Mouse (Mus musculus) bone marrow, adult 2 months (tissue): ENCODE results near the gene Prr3. TPM values are rescaled to one million over a fixed set of nuclear protein-coding genes. Genes with fewer than 3 reads are reported as not detected.

Experiments used
- H3K27ac ChIP-seq: fragments of 200-500 bp; 2 replicates; pipeline ENCODE4 v1.5.1; 2012; ENCODE audit warnings: low read depth, mild to moderate bottlenecking, control low read depth, inconsistent platforms, low read length; ENCODE audit not compliant: control insufficient read depth, poor library complexity, insufficient read depth
- H3K4me1 ChIP-seq: fragments of 200-500 bp; 2 replicates; pipeline ENCODE4 v1.6.1; 2011; ENCODE audit warnings: low read length; ENCODE audit not compliant: control insufficient read depth, insufficient read depth
- H3K4me3 ChIP-seq: fragments of 200-500 bp; replicated peaks from 2 replicates; pipeline ENCODE3; 2011; ENCODE audit warnings: mild to moderate bottlenecking, low read depth, low read length, control low read depth; ENCODE audit not compliant: control insufficient read depth
- CTCF ChIP-seq: fragments of 200-500 bp; IDR thresholded peaks from 2 replicates; pipeline ENCODE4 v1.5.1; 2011; ENCODE audit warnings: low read length, control low read depth; ENCODE audit not compliant: control insufficient read depth, insufficient read depth
- POLR2A ChIP-seq: fragments of 200-500 bp; IDR thresholded peaks from 2 replicates; pipeline ENCODE4 v1.6.1; 2011; ENCODE audit warnings: low read depth, mild to moderate bottlenecking, control low read depth, low read length, borderline replicate concordance; ENCODE audit not compliant: control insufficient read depth
- WGBS: fragments of 180-500 bp; shearing (Covaris S2); methylation state at CpG from one replicate; pipeline ENCODE4 v1.1.7; 2018; 5-methylcytosine and 5-hydroxymethylcytosine counted together
- polyA plus RNA-seq: library from polyadenylated mRNA; stranded (reverse); fragments of >200 nt; gene quantifications from 2 replicates; pipeline ENCODE4 v1.2.4, GENCODE M21; 2011; ENCODE audit warnings: low replicate concordance; ENCODE audit not compliant: missing spikeins, insufficient read depth, insufficient read length

The Prr3 gene
- polyA plus RNA-seq, 1 experiment: 34.5 TPM

DNA sequence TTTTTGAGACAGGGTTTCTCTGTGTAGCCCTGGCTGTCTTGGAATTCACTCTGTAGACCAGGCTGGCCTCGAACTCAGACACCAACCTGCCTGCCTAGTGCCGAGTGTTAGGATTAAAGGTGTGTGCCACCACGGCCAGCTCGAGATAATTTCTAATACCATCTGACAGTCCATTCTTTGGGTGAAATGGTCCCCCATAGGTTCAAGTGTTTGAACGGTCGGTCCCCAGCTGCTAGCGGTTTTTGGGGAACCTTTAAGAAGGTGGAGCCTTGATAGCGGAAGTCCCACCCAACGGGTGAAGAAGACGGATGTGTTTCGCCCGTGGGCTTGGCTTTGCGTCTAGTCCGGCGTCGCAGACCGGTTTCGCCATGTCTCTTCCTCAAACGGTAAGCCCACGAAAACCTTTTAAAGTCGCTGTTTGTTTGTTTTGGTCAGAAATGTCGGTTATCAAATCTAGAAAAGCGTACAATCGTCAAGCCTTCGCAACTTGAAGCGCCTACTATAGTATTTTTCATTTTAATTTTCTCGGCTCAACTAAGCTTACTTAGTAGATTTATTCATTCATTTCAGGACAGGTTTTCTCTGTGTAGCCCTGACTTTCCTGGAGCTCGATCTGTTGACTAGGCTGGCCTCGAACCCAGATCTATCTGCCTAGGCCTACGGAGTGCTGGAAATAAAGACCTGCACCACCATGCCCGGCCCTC, 14.3 kb upstream of the Prr3 start:
- Histone ChIP-seq H3K4me1 (peaks cover 3% of the 10 kb centered on the region; the same call in 1 of the 2 replicates), H3K27ac (peak overlapping the region; percentile 45), H3K4me3 (peak overlapping the region; percentile 82)
- 2% methylated on average over 31 of the region's 31 CpGs for WGBS
- TF ChIP-seq CTCF (no peak), POLR2A (peak; percentile 86)

DNA sequence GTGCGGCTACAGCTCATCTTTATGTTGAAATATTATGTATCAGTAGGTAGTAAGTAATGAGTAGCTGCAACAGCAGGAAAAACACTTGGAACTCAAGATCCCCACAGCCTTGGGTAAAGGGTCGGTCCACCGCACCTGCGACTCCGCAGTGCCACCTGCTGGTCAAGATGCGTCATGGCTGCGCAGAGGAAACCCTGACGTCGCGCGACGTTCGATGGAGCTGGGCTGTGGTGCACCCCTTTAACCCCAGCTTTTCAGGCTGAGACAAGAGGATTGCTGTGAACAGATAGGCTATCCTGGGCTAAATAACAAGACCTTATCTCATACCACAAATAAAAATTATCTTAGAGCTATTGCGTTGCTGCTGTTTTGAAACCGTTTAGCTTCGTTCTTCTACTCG, 13.6 kb upstream of the Prr3 start:
- H3K27ac ChIP-seq: no peak overlapping the region
- peak overlapping the region; percentile 54 for H3K4me3 ChIP-seq
- under 1% methylated on average over 17 of the region's 17 CpGs for WGBS
- peaks cover 3% of the 10 kb centered on the region; the same call in 1 of the 2 replicates for H3K4me1 ChIP-seq
- peak; percentile 99 for TF ChIP-seq CTCF
- TF ChIP-seq POLR2A: no peak

DNA sequence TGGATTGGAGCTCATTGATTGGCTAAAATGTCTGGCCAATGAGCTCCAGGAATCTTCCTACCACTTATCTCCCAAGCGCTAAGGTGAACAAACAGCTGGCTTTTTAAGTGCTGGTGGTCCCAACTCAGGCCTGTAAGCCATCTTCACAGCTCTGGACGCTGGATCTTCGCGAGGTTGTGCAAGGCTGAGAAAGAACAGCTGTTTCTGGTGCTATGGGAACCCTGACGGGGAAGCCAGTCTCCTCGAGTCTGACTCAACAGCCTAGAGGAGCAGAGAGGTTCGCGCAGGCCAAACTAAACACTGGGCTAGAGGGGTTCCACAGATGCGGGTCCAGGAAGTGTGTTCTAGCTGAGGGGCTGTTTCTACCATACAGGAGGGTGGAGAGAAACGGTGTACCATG, 11.7 kb upstream of the Prr3 start:
- Histone ChIP-seq H3K4me3 (no peak overlapping the region), H3K27ac (no peak overlapping the region), H3K4me1 (no peaks in the 10 kb centered on the region)
- TF ChIP-seq CTCF (no peak), POLR2A (no peak)
- WGBS: 40% methylated on average over 10 of the region's 10 CpGs

DNA sequence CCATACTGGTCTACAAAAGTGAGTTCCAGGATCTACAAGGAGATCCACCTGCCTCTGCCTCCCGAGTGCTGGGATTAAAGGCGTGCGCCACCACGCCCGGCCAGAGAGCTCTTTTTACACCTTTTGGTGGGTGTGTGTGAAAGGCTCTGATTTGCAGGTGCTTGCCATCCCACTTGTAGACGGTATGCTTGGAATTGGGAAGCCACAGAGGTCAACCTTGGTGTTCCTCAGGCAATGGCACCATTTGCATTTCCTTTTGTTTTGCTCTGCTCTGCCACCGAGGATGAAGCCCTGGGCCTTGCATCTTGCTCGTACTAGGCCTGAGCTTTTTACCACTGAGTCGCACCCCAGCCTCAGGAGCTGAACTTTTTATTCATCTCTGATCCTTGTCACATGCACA, 1.7 kb upstream of the Prr3 start:
- 91% methylated on average over 9 of the region's 9 CpGs for WGBS
- Histone ChIP-seq H3K4me3 (no peak overlapping the region), H3K27ac (no peak overlapping the region), H3K4me1 (no peaks in the 10 kb centered on the region; the same call in none of the 2 replicates)
- no peak for TF ChIP-seq POLR2A
- TF ChIP-seq CTCF: no peak

DNA sequence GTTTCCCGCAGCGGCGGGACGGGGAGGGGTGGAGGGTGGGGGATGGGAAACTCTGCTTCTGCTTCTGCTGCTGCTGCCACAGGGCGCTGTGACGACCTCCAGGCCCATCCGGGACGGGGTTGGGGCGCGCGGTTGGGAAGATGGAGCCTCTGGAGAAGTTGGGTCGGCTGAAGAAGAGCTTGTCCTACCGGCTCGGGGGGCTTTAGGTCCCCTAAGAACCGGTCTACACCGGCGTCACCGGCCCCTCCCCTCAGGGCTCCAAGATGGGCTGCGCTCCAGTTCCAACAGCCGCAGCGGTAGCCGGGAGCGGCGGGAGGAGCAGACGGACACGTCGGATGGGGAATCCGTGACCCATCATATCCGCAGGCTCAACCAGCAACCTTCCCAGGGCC, 323 bp upstream of the Prr3 start:
- WGBS: 1% methylated on average over 29 of the region's 29 CpGs
- Histone ChIP-seq H3K4me1 (no peaks in the 10 kb centered on the region; the same call in none of the 2 replicates), H3K27ac (peak overlapping the region; percentile 84), H3K4me3 (peak overlapping the region; percentile 76)
- TF ChIP-seq CTCF: no peak
- TF ChIP-seq POLR2A: 0 out of 2 replicates have a peak, but pooled peaks have one; percentile 13

DNA sequence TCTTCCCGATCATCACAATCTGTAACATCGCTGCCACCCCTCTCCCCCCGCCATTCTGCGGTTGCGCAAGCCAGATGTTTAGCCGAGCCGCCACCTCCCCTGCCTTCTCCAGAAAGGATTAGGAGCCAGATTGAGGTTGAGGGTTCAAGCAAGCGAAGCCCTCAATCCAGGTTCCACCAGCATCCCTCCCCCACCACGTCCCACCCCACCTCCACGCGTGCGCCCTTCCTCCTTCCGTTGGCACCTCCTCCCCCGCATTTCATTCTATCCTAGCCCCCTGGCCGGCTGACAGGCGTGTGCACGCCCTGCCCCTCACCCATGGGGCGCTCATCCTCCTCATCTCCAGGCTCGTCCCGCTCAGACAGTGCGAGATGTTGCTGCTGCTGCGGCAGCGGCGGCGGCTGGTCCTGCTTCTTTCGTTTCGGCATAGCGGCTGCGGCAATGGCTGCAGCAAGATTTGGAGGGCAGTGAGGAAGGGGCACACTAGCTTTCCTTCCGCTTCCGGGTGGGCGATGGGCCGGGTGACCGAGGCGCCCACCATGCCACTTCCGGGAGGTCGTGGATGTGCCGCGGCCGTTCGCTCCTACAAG, 1.1 kb downstream of the Prr3 start:
- under 1% methylated on average over 41 of the region's 41 CpGs for WGBS
- TF ChIP-seq POLR2A: no peak
- TF ChIP-seq CTCF: no peak
- Histone ChIP-seq H3K4me3 (peak overlapping the region; percentile 76), H3K27ac (peak overlapping the region; percentile 96), H3K4me1 (no peaks in the 10 kb centered on the region; the same call in none of the 2 replicates)

DNA sequence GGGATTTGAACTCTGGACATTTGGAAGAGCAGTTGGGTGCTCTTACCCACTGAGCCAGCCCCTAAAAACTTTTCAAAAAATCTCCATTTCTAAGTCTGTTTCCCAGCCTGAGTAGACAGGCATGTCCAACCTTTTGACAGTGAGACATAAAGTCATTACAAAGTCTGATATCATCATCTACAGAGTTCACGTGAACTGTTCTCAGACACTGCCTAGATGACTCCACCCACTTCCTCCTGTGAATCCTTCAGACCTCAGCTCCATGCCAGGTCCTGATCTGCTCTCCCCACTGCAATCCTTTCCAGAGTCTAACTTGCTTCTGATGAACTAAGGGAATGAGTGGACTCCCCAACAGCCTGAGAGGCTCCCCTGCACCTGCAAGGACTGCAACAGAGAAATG, 7.9 kb downstream of the Prr3 start:
- WGBS: 15% methylated on average over 1 of the region's 1 CpGs
- no peak overlapping the region for H3K4me3 ChIP-seq
- no peak overlapping the region for H3K27ac ChIP-seq
- TF ChIP-seq CTCF (no peak), POLR2A (no peak)
- H3K4me1 ChIP-seq: peaks cover 2% of the 10 kb centered on the region; the same call in 1 of the 2 replicates
